Mouse (Mus musculus) liver, embryonic 11.5 days (tissue): Measurements from ENCODE around the gene Akap6. TPM values are rescaled to one million over a fixed set of nuclear protein-coding genes. Genes with fewer than 3 reads are reported as not detected.

Experiments
- polyA plus RNA-seq: library from polyadenylated mRNA; unstranded; fragments of >200 nt; fragmentation: Nextera tagmentation; extraction: Ambion mirVana; gene quantifications from 2 replicates; pipeline ENCODE4 v1.2.1, GENCODE M21; 2014

The Akap6 gene
- polyA plus RNA-seq, 1 experiment from 2014 or later: 0.10 TPM

Other genes starting within 250 kb of the Akap6 start
- 28.6 and 29.7 TPM in 2 replicates for gene Arhgap5, start 195.4 kb upstream of the Akap6 start, polyA plus RNA-seq